23 mouse cellular contexts compared by ENCODE assay signal in genomic region chr13:75578971-75579370, GRCm38 (mm10).
DNase-seq lines count a peak whose midpoint lies in the region; ATAC-seq and TF ChIP-seq lines count a peak whose summit lies in the region.
"Had no signal": no experiment of that assay in that cellular context is flagged by ENCODE, and none has a peak within 500 bp of the region (broad histone marks: within the 10 kb centered on the region; RNA-seq: fewer than 3 reads in every experiment).

No protein-coding gene starts in this region.

- H3K27ac ChIP-seq in heart, postnatal 0 days (ENCODE audit: low read depth) = peak overlapping the region; percentile 63
- no peak overlapping the region for H3K27ac ChIP-seq in heart, embryonic 11.5 days (ENCODE audit: low read depth, low read length)
- H3K27ac ChIP-seq: embryonic facial prominence, embryonic 10.5 days; embryonic facial prominence, embryonic 13.5 days; forebrain, embryonic 12.5 days; forebrain, embryonic 15.5 days; heart, embryonic 13.5 days; hindbrain, embryonic 12.5 days; hindbrain, embryonic 15.5 days had no signal

- H3K36me3 ChIP-seq in heart, postnatal 0 days (replicated peaks; ENCODE audit: control insufficient read depth, insufficient read depth, low read length) = no peaks in the 10 kb centered on the region
- no peaks in the 10 kb centered on the region for H3K36me3 ChIP-seq in heart, embryonic 11.5 days (ENCODE audit: control insufficient read depth, insufficient read depth, low read length)
- H3K36me3 ChIP-seq: embryonic facial prominence, embryonic 10.5 days; embryonic facial prominence, embryonic 13.5 days; forebrain, embryonic 12.5 days; forebrain, embryonic 15.5 days; heart, embryonic 13.5 days; hindbrain, embryonic 12.5 days; hindbrain, embryonic 15.5 days had no signal

- DNase-seq in adrenal gland, postnatal 36 days = peak; percentile 6 to 20
- no peak for DNase-seq in adrenal gland, postnatal 4 days (ENCODE audit: low spot score in 2 of 2)
- DNase-seq in heart, postnatal 0 days (ENCODE audit: low spot score) = no peak
- DNase-seq in kidney, adult 8-10 months = peak; percentile 2
- no peak for DNase-seq in kidney, adult 11 months
- no peak for DNase-seq in lung, postnatal 25 days (ENCODE audit: low spot score)
- DNase-seq: cerebellum, adult 11-12 months; cerebellum, adult 8-10 months; cerebellum, postnatal 10 days; cerebellum, postnatal 36 days; embryo, embryonic 11 days; gastrocnemius, postnatal 25 days had no signal

- 42% methylated on average over 1 of the region's 1 CpGs for WGBS in heart, postnatal 0 days
- WGBS in heart, embryonic 11.5 days (ENCODE audit: insufficient replicate concordance) = 72% methylated on average over 1 of the region's 1 CpGs

- no peak overlapping the region for H3K9ac ChIP-seq in heart, postnatal 0 days (replicated peaks; ENCODE audit: low read depth, low read length)
- H3K9ac ChIP-seq in heart, embryonic 11.5 days (ENCODE audit: low read depth, low read length) = no peak overlapping the region
- H3K9ac ChIP-seq: embryonic facial prominence, embryonic 13.5 days; forebrain, embryonic 12.5 days; forebrain, embryonic 15.5 days; heart, embryonic 13.5 days; hindbrain, embryonic 12.5 days; hindbrain, embryonic 15.5 days had no signal

- peaks cover 4% of the 10 kb centered on the region; the same call in 1 of the 2 replicates for H3K4me1 ChIP-seq in heart, postnatal 0 days (ENCODE audit: control insufficient read depth, insufficient read depth)
- no peaks in the 10 kb centered on the region for H3K4me1 ChIP-seq in heart, embryonic 11.5 days (ENCODE audit: control insufficient read depth, insufficient read depth, low read length)
- H3K4me1 ChIP-seq: embryonic facial prominence, embryonic 10.5 days; embryonic facial prominence, embryonic 13.5 days; forebrain, embryonic 12.5 days; forebrain, embryonic 15.5 days; hindbrain, embryonic 12.5 days; hindbrain, embryonic 15.5 days had no signal

- H3K27me3 ChIP-seq in heart, postnatal 0 days (ENCODE audit: control insufficient read depth, insufficient read depth, low read length) = no peaks in the 10 kb centered on the region
- no peaks in the 10 kb centered on the region for H3K27me3 ChIP-seq in heart, embryonic 11.5 days (ENCODE audit: control insufficient read depth, insufficient read depth, low read length)
- H3K27me3 ChIP-seq: embryonic facial prominence, embryonic 13.5 days; forebrain, embryonic 12.5 days; forebrain, embryonic 15.5 days; heart, embryonic 13.5 days; hindbrain, embryonic 12.5 days; hindbrain, embryonic 15.5 days had no signal

- no peak overlapping the region for H3K4me3 ChIP-seq in heart, postnatal 0 days (ENCODE audit: low read depth, low read length)
- H3K4me3 ChIP-seq in heart, embryonic 11.5 days (ENCODE audit: low read depth, low read length) = no peak overlapping the region
- H3K4me3 ChIP-seq: embryonic facial prominence, embryonic 10.5 days; embryonic facial prominence, embryonic 13.5 days; erythroblast, embryonic 14.5 days; forebrain, embryonic 12.5 days; forebrain, embryonic 15.5 days; heart, embryonic 13.5 days; hindbrain, embryonic 12.5 days; hindbrain, embryonic 15.5 days had no signal

- no peaks in the 10 kb centered on the region for H3K9me3 ChIP-seq in heart, postnatal 0 days (replicated peaks; ENCODE audit: control insufficient read depth, low read length)
- no peaks in the 10 kb centered on the region for H3K9me3 ChIP-seq in heart, embryonic 11.5 days (replicated peaks; ENCODE audit: control insufficient read depth, low read length)
- H3K9me3 ChIP-seq: embryonic facial prominence, embryonic 10.5 days; embryonic facial prominence, embryonic 13.5 days; forebrain, embryonic 12.5 days; forebrain, embryonic 15.5 days; heart, embryonic 13.5 days; hindbrain, embryonic 12.5 days; hindbrain, embryonic 15.5 days had no signal

- H3K4me2 ChIP-seq in heart, postnatal 0 days (ENCODE audit: low read depth, low read length) = no peak overlapping the region
- no peak overlapping the region for H3K4me2 ChIP-seq in heart, embryonic 11.5 days
- H3K4me2 ChIP-seq: embryonic facial prominence, embryonic 13.5 days; forebrain, embryonic 12.5 days; forebrain, embryonic 15.5 days; heart, embryonic 13.5 days; hindbrain, embryonic 12.5 days; hindbrain, embryonic 15.5 days had no signal

- TF ChIP-seq EP300 in heart, postnatal 0 days (IDR thresholded peaks at IDR 0.05; ENCODE audit: low read depth) = no peak

- ATAC-seq in heart, postnatal 0 days (ENCODE audit: insufficient read depth, low read depth) = no peak
- ATAC-seq in heart, embryonic 11.5 days (replicated peaks; ENCODE audit: insufficient number of reproducible peaks, low FRiP score, low TSS enrichment) = no peak
- ATAC-seq: activated CD4-positive, CD25-positive, alpha-beta regulatory T cell, adult 4 months; forebrain, embryonic 15.5 days; intestine, postnatal 0 days had no signal

- TF ChIP-seq CTCF in heart, postnatal 0 days (IDR thresholded peaks at IDR 0.05; ENCODE audit: low read depth) = no peak

Comparison
In these comparisons a context has a peak if more than half of its experiments do, and no peak if none do; other contexts are left out.
1. DNase-seq: peak in adrenal gland, postnatal 36 days (2 of 2) and kidney, adult 8-10 months (2 of 2); none in adrenal gland, postnatal 4 days (0 of 2), heart, postnatal 0 days (single experiment), kidney, adult 11 months (single experiment) and lung, postnatal 25 days (single experiment).